Mouse (Mus musculus) WW6 (cell line): ENCODE results near the gene Ust.
"Not testable (repeated sequence)": the region's sequence is repeated elsewhere in the genome, so short reads cannot be mapped to it uniquely, and the experiment has no call there.

Experiments used
- DNase-seq: peaks from one replicate; pipeline ENCODE4 v3.0.0-alpha.2; 2013; ENCODE audit warnings: low read depth, low spot score

The Ust gene

DNA sequence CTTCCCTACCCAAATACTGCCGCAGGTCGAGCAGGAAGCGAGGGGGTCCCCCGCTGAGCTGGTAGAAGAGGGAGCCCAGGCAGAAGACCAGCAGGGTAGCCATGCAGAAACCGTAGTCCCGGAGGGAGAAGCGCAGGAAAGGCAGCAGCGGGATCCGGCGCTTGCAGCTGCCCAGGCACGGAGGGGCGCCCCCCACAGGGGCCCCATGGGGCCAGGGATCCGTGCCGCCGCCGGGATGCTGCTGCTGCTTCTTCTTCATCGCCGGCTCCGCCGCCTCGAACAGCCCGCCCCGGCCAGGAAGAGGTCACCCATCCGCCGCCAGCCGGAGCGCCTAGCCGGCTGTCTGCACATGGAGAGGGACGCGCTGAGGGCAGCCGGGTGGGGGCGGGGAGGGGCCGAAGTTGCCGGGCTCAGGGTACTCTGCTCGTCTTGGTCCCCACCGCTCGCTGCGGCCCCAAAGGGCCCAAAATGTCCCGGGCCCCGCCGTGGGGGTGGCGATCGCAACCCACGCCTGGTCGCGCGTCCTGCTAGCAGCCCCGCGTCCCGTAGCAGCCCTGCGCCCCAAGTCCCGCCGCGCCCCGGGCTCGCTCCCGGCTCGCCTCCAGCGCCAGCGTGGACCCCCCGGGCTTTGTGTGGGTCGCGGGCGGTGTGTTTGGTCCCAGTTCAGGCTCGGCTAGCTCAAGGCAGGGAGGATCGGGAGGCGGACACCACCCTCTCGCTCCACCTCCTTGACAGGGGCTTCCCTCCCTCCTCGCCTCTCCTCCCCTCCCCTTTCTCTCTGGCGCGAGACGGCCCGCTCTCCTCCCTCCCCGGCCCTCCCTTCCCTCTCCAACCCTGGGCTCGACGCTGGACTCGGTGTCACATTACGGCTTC, at the start of gene Ust:
Gene Ust (minus strand): TSS at position 685 of the 873 bp plus-strand sequence.
- peak; percentile 61 for DNase-seq

DNA sequence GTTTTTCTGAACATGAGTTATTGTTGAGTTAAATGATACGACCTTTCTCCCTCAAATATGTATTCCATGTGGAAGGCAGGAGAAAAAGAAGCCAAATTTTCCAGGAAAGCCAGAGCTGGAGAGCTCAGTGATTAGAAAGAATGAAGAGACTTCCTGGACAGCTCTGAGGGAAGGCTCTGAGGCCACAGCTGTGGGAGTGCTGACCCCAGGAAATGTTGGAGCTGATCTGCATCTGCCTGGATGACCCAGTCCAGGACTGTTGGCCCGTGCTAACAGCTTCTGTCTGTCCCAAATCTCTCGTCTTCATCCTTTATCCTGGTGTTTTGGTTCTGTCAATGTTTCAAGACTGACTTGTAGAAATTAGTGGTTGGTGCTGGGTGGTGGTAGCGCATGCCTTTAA, 42.7 kb upstream of the Ust start:
- DNase-seq, result no peak

DNA sequence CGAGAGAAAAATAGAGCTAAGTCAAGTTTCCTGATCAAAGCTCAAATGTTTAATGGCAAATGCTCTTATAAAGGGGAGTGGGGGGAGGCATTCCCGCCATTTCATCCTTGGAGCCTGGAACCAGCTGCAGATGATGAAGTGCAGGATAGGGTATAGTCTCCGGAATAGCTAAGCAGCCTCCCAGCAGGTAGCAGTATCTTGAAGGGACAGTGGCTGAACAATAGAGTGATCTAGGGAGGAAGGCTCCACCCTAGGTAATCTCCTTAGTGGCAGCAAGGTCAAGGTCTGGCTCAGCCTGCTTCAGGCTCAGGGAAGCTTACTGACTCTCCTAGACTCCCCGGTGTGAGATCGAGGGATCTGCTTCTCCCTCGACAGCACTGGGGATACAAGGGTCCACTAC, 40.9 kb upstream of the Ust start:
- not testable (repeated sequence) for DNase-seq

DNA sequence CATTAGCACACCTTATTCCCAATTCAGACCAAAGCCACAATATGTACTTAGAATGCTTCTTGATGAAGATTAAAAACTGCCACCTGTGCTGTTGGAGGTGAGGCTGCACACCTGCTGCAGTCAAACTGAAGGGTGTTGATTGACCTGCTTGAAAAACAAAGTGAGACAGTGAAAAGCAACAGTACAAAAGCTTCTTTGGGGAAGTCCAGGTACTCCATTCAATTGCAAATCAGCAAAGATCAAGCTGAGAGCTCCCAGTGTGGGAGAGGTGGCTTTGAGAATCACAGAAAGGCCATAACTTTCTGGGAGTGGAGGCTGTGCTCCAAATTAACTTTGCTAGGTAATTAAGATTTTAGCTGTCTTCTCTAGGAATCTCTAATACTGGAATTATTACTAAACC, 33.6 kb upstream of the Ust start:
- DNase-seq, result not testable (repeated sequence)

DNA sequence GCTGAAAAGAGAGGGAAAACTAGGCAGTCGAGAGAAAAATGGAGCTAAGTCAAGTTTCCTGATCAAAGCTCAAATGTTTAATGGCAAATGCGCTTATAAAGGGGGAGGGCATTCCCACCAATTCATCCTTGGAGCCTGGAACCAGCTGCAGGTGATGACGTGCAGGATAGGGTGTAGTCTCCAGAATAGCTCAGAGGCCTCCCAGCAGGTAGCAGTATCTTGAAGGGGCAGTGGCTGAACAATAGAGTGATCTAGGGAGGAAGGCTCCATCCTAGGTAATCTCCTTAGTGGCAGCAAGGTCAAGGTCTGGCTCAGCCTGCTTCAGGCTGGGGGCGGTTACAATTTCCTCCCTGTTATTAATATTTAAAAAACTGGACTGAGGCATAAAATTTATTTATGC, 33.0 kb upstream of the Ust start:
- DNase-seq, result not testable (repeated sequence)

DNA sequence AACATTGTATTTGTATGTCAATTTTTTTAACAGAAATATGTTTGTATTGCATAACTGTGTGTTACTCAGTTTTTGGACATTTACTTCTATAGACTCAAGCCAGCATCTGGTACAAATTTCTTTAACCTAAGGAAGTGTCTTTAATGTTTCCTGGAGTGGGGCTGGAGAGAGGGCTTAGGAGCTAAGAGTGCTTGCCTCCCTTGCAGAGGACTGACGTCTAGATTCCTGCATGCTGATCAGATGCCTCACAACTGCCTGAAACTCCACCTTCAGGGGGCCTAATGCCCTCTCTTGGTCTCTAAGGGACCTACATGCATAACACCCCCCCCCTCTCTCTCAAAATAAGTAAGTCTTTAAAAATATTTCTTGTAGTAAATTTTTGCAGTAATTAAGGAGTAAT, 22.9 kb upstream of the Ust start:
- DNase-seq, result no peak

DNA sequence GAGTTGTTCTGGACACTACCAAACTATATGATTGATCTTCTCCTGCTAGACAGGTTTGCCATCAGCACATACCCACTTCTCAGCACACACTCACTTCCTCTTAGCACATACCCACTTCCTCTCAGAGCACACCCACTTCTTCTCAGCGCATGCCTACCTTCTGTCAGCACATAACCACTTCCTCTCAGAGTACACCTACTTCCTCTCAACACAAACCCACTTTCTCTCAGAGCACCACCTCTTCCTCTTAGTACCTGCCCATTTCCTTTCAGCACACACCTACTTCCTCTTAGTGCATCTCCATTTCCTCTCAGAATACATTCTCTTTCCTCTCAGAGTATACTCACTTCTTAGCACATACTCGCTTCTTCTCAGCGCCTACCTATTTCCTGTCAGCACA, 16.8 kb upstream of the Ust start:
- no peak for DNase-seq

DNA sequence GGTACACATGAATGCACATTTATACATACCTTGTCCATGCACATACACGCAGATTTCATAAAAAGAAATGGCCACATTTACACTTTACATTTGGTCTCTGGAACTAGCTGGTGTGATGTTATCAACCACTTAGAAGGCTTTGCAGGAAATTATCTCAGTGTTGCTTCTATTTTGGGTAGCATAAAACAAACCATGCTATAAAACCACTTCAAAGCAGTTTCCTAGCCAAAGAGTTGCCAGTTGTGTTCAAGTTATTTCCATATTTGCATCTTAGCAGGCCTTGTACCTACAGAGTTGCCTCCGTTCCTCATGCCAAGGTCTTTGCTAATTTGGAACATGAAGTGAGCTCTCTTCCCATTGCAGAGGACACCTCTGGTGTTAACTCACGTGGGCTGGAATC, 13.0 kb upstream of the Ust start:
- no peak for DNase-seq

DNA sequence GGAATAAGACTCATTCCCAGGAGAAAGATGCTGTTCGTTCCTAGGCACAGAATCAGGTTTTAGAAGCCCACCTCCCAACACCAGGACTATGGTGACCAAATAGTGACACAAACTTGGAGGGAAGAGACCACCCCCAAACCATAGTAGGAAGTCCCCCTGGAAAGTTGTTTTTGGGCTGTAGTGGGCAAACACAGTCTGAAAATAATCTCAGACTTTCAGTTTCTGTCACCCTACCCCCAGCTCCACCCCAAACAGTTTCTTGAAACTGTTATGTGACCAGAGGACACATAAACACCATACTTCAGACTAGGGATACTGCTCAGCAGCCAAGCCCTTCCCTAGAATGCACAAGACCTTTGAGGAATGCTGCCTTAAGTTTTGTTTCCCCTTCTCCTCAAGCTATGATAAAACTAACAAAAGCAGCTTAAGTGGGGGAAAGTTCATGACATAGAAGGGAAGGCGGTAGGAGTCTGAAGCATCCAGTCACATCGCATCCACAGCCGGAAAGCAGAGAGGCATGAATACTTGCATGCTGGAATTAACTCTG, 12.0 kb upstream of the Ust start:
- no peak for DNase-seq

DNA sequence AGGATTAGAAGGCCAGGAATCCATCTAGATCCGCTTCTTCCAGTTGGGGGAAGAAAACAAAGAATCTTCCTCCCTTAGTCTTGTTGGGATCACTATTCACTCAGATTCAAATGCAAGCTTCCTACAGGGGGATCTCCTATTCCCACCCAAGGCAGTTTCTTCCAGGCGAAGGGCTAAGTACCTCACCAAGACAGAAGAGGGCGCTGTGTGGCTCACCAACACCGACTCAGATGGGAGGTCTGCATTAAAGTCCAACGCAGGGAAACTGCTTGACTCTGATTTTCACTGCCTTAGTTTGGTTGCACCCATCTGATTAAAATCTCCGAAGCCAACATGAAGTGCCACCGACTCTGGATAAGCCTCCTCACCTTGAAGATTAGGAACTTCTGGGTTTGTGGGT, 10.5 kb upstream of the Ust start:
- DNase-seq, result peak; percentile 42

DNA sequence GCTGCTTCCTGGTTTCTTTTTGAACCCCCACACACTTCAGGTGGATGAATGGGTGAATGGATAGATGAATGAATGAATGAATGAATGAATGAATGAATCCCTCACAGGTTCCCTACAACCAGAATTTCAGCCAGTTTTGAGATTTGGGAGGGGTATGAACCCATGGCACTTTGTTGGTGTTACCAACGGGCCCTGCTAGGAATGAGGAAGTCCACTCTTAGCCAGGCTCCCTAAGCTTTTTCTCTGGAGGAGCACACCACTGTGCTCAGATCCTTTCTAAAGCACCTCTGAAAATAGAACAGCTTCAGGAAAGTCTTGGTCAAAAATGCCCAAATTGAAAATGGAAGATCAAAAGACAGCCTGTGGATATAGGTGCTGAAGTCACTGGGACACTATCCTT, 6.7 kb upstream of the Ust start:
- DNase-seq, result no peak

DNA sequence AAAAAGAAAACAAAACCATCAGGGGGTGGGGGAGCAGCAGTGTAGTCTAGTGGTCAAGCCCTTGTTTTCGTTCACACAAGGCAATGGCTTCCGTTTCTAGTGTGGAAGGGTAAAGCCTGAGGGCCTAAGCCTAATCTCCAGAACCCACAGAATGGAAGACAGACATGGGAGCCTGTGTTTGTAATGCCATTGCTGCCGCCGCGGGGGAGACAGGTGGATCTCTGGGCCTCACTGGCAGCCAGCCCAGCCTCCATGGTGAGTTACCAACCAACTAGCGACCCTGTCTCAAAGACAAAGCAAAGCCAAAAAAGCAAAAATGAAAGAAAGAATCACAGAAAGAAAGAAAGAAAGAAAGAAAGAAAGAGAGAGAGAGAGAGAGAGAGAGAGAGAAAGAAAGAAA, 2.9 kb upstream of the Ust start:
- DNase-seq, result no peak

DNA sequence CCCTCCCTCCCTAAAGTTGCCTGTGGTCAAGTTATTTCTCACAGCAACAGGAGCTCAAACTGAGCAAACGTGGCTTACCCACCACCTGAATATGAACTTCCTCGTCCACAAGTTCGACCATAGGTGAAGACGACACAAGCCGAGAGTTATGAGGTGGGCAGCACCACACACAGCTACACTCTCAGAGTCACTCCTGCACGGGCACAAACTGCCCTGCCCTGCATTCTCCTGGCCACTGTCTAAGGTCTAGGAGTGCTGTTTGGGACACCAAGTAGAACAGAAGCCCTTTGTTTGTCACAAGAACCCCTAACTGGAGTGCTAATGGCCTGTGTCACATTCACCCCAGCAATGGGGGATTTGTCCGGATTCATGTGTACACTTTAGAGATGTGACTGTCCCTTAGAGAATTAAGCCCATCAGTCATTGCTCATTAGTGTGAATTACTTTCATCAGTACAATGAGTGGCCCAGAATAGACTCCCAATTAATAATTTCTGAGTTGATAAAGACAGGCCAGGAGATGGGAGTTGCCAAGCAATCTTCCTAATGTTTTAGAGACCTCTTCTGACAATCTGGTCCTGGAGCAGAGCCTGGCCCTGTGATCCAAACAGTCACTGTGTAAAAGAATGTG, 2.3 kb upstream of the Ust start:
- DNase-seq, result no peak

DNA sequence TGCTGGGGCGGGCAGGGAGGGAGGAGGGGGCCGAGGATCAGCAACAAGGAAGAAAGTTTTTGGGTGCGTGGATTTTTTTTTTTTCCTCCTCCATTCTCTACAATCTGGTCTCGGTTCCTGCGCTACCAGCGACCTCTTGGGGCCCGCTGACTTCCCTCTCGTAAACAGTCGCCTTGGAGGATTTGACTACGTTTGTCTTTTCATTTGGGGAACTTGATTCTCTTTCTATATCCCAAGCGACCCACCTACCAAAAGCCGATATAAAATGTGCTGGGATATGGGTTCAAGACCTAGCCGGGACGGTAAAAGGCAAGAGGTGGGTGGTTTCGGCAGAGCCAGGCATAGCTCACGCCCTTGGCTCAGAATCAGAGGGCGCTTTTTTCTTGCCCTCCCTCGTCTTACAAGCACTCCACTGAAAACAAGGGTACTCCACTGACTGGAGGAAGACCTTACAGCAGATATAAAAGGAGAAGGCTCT, 428 bp upstream of the Ust start:
- no peak for DNase-seq

DNA sequence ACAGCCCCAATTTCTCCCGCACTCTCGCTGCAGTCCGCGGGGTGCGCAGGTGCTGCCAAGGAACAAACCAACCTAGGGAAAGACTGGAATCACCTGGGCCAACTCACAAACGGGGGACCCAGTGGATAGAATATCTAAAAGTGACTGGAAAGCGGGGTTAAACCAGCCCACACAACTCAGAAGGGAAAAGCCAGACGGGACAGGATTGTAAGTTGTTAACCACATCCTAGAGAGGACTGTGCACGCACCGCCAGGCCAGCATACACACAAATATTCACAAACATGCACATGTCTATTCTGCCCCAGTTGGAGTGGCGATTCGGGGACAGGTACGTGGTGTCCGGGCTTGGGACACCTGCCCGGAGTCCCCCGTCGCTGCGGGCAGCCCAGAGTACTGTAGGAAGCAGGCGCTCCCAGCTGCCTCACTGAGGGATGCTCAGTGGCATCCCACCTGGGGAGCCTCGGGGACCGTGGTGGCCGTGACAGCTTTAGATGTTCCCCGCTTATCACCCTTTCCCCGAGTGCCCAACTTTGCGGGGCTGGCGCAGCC, 959 bp downstream of the Ust start:
- DNase-seq, result peak; percentile 16

DNA sequence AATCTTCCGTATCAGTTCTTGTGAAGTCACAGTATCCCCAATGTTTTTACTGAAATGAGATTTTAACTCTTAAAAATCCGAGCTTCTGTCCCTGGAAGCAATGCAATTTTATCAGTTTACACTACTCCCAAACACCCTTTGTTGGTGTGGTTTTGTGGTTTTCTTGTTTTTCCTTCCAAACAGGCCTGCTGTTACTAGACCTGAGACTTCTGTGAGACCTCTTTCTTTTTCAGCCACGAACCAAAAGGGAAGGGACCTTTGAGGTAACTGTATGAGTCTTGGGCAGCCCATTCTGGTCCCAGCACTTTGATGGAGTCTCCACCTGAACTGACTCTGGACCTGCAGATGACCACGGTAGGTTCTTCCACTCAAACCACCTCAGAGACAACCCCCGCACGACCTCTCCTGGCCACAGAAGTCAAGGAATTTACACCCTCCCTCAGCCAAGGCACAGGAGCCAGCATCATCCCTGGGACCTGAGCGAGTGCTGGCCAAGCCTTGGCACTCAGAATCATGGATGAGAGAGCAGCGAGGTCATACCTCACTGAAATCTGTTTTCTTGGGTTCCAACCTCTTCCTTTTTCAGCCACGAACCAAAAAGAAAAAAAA, 1.6 kb downstream of the Ust start:
- DNase-seq, result no peak

DNA sequence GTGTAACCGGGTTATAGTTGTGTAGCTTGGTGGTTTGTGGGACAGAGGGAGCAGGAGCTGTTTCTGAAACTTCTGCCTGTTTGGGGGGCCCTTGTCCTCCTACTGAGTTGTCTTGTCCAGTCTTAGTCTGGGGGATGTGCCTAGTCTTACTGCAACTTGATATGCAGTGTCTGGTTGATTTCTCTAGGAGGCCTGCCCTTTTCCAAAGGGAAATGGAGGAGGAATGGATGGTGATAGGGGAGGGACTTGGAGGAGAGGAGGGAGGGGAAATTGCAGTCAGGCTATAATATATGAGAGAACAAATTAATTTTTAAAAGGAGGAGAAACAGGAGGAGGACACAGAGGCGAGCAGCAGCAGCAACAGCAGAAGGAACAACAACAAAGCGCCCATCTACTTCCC, 4.9 kb downstream of the Ust start:
- no peak for DNase-seq

DNA sequence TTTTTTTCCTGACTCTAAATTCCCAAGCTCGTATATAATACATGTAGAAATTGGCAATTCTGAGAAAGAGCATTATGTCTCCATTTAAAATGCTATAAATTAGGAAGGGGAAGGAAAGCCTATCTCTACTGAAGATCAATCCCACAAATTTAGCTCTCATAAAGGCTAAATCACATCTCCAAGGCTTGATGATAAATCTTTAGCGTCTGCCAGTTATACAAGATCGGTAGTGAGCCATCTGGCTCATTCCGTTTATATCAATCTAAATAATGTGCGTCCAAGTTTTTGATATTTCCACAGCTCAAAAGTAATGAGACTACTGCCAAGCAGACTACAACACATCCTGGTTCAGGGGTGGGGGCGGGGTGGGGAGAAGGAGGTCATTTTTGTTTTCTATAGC, 6.4 kb downstream of the Ust start:
- no peak for DNase-seq

DNA sequence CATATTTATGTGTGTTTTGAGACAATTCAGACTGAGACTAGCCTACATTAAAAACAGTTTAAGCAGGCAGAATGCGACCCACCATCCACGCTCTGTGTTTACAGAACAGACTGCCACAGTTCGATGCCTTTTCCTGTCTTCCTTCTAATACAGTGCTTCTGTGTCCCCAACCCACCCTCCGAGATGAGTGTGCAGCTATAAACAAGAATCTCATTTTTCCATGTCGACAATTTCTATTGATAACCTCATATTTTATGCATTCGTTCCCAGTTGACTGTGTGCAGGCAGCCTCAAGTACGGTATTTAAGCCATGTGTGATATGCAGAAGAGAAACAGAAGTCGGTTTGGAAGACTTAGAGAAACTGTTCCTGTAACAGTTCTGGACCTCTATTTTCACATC, 6.9 kb downstream of the Ust start:
- no peak for DNase-seq

DNA sequence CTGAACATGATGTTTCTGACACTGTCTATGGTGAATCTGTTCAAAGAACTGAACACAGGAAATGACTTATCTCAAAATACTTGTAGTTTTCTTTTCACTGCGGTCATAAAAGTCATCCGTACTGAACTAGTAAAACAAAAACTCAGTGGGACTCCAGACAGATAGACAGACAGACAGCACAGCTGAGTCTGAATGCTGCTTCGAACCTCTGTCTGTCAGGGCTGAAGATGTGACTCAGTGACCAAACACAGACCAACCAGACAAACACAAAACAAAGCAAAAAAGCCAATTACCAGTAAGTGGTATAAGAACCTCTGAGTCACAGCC, 12.4 kb downstream of the Ust start:
- no peak for DNase-seq

DNA sequence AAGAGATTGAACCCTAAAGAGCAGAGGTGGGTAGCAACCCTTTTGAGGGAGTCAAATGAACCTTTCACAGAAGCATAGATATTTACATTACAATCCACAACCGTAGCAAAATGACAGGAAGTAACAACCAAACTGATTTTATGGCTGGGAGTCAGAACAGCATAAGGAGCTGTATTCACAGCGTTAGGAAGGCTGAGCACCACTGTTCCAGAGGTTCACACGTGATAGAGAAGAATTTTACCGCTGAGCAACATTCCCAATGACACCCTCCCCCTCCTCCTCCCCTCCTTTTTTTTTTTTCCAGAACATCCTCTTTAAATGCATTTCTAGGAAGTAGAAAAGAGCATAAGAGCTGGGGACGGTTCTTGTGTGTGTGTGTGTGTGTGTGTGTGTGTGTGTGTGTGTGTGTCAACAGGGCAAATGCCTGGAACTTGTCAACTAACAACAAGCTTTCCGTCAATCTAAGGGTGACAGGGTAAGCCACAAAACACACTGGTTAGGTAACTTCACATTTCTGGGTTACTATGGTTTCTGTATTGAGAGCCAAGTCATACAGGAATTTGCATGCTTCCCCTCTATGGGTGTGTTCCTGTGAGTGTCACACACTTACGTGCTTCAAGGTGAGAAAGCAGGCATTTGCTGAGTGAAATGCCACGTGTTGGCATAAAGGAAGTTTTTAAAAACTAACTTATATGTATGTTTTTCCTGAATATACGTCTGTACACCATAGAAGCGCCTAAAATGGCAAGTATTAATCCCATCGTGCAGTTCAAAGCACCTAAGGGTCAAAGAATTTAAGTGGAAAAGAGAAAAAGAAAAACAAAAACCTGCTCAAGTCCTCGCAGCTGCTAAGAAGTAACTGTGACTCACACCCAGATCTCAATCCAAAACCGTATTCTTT, 13.0 kb downstream of the Ust start:
- no peak for DNase-seq
